Mouse (Mus musculus): Measurements from ENCODE around the gene Dgke. TPM values are rescaled to one million over a fixed set of nuclear protein-coding genes. Genes with fewer than 3 reads are reported as not detected.
"Not testable (repeated sequence)": the region's sequence is repeated elsewhere in the genome, so short reads cannot be mapped to it uniquely, and the experiment has no call there.

Gene Dgke
- polyA plus RNA-seq, 1 experiment from 2014 or later, result 3.4 TPM

- DNase-seq (ENCODE audit: low spot score) (no peak), ATAC-seq (no peak)
- peak; percentile 31 for TF ChIP-seq CTCF (IDR thresholded peaks at IDR 0.05)
- no peak for TF ChIP-seq EP300 (IDR thresholded peaks at IDR 0.05)
- no peaks in the 10 kb centered on the region for H3K4me1 ChIP-seq (ENCODE audit: insufficient read depth, low read depth, low read length)
- 88% methylated on average over 4 of the region's 4 CpGs for WGBS
- no peak overlapping the region for H3K27ac ChIP-seq (ENCODE audit: low read length)
- H3K9me3 ChIP-seq (ENCODE audit: low read length), result no peaks in the 10 kb centered on the region
- no peak overlapping the region for H3K4me2 ChIP-seq (replicated peaks; ENCODE audit: low read depth, low read length)
- H3K4me3 ChIP-seq (ENCODE audit: low read depth, low read length), result no peak overlapping the region
- no peaks in the 10 kb centered on the region for H3K36me3 ChIP-seq (ENCODE audit: insufficient read depth, low read length)
- no peak overlapping the region for H3K9ac ChIP-seq (replicated peaks; ENCODE audit: low read depth)
- no peaks in the 10 kb centered on the region for H3K27me3 ChIP-seq (replicated peaks; ENCODE audit: insufficient read depth, low read length)
These were observed 22.1 kb upstream of the Dgke start for GRCm38 (mm10) chr11:89088754-89089153.

DNA sequence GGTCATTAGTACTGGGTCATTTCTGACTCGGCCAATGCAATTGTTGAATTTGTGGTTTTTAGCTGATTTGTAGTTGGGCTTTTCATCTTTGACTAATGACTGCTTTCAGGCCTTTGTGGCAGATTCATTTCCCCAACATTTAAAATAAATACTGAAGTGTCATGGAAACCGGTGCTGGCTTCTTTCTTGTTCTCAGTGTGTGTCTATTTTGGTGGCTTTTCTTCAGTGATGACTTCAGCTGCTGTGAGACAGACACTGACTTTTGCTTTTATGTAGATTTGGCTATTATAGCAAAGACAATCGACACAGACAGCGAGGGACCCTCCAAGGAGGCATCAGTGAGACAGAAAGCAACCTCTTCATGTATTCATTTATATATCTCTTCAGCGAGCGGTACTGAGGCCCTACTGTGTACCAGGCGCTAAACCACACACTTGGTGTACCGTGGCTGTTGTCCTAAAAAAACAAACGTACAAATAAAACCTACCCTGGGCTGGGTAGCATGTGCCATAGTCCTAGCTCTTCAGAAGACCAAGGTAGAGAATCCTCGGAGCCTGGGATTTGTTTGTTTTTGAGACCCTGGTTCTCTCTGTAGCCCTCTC lies 19.7 kb upstream of the Dgke start:
- ATAC-seq (no peak), DNase-seq (ENCODE audit: low spot score) (no peak)
- H3K4me2 ChIP-seq (replicated peaks; ENCODE audit: low read depth, low read length), result no peak overlapping the region
- H3K4me1 ChIP-seq (ENCODE audit: insufficient read depth, low read depth, low read length), result no peaks in the 10 kb centered on the region
- H3K9ac ChIP-seq (replicated peaks; ENCODE audit: low read depth), result no peak overlapping the region
- no peak overlapping the region for H3K4me3 ChIP-seq (ENCODE audit: low read depth, low read length)
- TF ChIP-seq EP300 (IDR thresholded peaks at IDR 0.05) (no peak), CTCF (IDR thresholded peaks at IDR 0.05) (no peak)
- no peaks in the 10 kb centered on the region for H3K9me3 ChIP-seq (ENCODE audit: low read length)
- H3K27ac ChIP-seq (ENCODE audit: low read length), result no peak overlapping the region
- no peaks in the 10 kb centered on the region for H3K36me3 ChIP-seq (ENCODE audit: insufficient read depth, low read length)
- WGBS, result 71% methylated on average over 10 of the region's 10 CpGs
- H3K27me3 ChIP-seq (replicated peaks; ENCODE audit: insufficient read depth, low read length), result no peaks in the 10 kb centered on the region

DNA sequence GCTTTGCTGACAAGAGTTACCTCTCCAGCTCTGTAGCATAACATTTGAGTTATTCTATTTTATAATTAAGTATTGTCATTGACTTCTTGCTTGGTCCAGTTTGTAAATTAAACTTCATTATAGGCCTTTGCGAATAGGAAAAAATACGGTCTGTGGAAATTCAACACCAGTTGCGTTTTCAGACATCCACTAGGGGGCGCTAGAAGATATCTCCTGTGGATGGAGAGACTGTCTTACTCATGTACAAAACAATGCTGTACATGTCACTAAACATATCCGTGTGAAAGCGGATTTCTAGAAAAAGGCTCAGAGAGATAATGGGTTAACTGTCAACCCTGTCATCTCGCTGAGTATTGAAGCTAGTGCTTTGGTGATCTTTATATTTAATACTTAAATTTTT lies 18.0 kb upstream of the Dgke start:
- Histone ChIP-seq H3K9me3 (ENCODE audit: low read length) (no peaks in the 10 kb centered on the region), H3K27ac (ENCODE audit: low read length) (no peak overlapping the region), H3K9ac (replicated peaks; ENCODE audit: low read depth) (no peak overlapping the region), H3K4me1 (ENCODE audit: insufficient read depth, low read depth, low read length) (no peaks in the 10 kb centered on the region), H3K27me3 (replicated peaks; ENCODE audit: insufficient read depth, low read length) (no peaks in the 10 kb centered on the region), H3K4me2 (replicated peaks; ENCODE audit: low read depth, low read length) (no peak overlapping the region), H3K4me3 (ENCODE audit: low read depth, low read length) (no peak overlapping the region), H3K36me3 (ENCODE audit: insufficient read depth, low read length) (no peaks in the 10 kb centered on the region)
- WGBS, result 33% methylated on average over 7 of the region's 7 CpGs
- TF ChIP-seq CTCF (IDR thresholded peaks at IDR 0.05) (peak; percentile 77), EP300 (IDR thresholded peaks at IDR 0.05) (no peak)
- no peak for ATAC-seq
- DNase-seq (ENCODE audit: low spot score), result peak; percentile 77

GRCm38 (mm10) chr11:89082691-89083090 lies 16.0 kb upstream of the Dgke start:
- not testable (repeated sequence) for ATAC-seq; H3K27me3 ChIP-seq (replicated peaks; ENCODE audit: insufficient read depth, low read length); H3K4me2 ChIP-seq (replicated peaks; ENCODE audit: low read depth, low read length); H3K4me3 ChIP-seq (ENCODE audit: low read depth, low read length); H3K27ac ChIP-seq (ENCODE audit: low read length); H3K4me1 ChIP-seq (ENCODE audit: insufficient read depth, low read depth, low read length); H3K9me3 ChIP-seq (ENCODE audit: low read length); H3K36me3 ChIP-seq (ENCODE audit: insufficient read depth, low read length); DNase-seq (ENCODE audit: low spot score); H3K9ac ChIP-seq (replicated peaks; ENCODE audit: low read depth)
- 78% methylated on average over 3 of the region's 3 CpGs for WGBS

- not testable (repeated sequence) for H3K36me3 ChIP-seq (ENCODE audit: insufficient read depth, low read length); H3K4me3 ChIP-seq (ENCODE audit: low read depth, low read length); H3K27me3 ChIP-seq (replicated peaks; ENCODE audit: insufficient read depth, low read length); H3K4me2 ChIP-seq (replicated peaks; ENCODE audit: low read depth, low read length); ATAC-seq; H3K9ac ChIP-seq (replicated peaks; ENCODE audit: low read depth); H3K9me3 ChIP-seq (ENCODE audit: low read length); H3K27ac ChIP-seq (ENCODE audit: low read length); DNase-seq (ENCODE audit: low spot score); H3K4me1 ChIP-seq (ENCODE audit: insufficient read depth, low read depth, low read length)
- 51% methylated on average over 5 of the region's 5 CpGs for WGBS
These were observed 15.3 kb upstream of the Dgke start for GRCm38 (mm10) chr11:89081906-89082305.

- no peak overlapping the region for H3K4me3 ChIP-seq (ENCODE audit: low read depth, low read length)
- ATAC-seq, result no peak
- 74% methylated on average over 16 of the region's 16 CpGs for WGBS
These were observed 12.5 kb upstream of the Dgke start for GRCm38 (mm10) chr11:89078996-89079680.

More at GRCm38 (mm10) chr11:89078996-89079680, 12.5 kb upstream of the Dgke start:
- no peaks in the 10 kb centered on the region for H3K9me3 ChIP-seq (ENCODE audit: low read length)
- no peak overlapping the region for H3K9ac ChIP-seq (replicated peaks; ENCODE audit: low read depth)
- no peak overlapping the region for H3K4me2 ChIP-seq (replicated peaks; ENCODE audit: low read depth, low read length)
- no peaks in the 10 kb centered on the region for H3K27me3 ChIP-seq (replicated peaks; ENCODE audit: insufficient read depth, low read length)
- H3K4me1 ChIP-seq (ENCODE audit: insufficient read depth, low read depth, low read length), result no peaks in the 10 kb centered on the region
- no peak for TF ChIP-seq CTCF (IDR thresholded peaks at IDR 0.05)
- TF ChIP-seq EP300 (IDR thresholded peaks at IDR 0.05), result no peak
- H3K27ac ChIP-seq (ENCODE audit: low read length), result no peak overlapping the region
- no peaks in the 10 kb centered on the region for H3K36me3 ChIP-seq (ENCODE audit: insufficient read depth, low read length)
- no peak for DNase-seq (ENCODE audit: low spot score)
